Mouse (Mus musculus) adipocyte (in vitro differentiated cells): ENCODE results near the gene 4930432M17Rik.

Experiments used
- DNase-seq: peaks from one replicate; pipeline ENCODE4 v3.0.0-alpha.2; 2016; ENCODE audit warnings: low spot score

Gene 4930432M17Rik

DNA sequence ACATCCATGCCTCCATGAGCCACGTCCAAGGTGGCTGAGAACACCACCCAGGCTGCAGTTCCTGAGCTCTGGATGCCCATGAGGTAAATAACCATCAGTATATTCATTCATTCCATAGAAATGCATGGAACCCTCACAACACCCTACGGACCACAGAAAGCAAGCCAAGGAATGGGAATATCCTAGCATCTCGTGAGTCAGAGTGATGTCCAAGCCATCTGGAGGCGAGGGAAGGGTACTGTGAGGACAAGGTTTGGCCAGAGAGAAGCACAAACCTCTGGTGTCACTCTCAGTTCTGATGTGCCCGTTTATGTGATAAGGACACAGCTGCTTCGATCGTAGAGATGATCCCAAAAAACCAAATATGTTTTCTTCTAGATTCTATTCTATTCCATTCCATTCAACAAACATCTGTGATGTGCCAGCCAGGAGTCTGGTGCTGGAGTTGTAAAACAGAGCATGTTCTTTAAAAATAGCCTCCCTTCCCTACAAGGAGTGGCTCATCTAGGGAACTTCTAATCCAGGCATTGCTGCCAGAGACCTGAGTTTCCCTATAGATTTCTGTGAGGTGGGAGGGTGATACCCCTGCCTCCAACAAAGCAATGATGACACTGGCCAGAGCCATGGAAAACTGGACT lies 40.5 kb downstream of the 4930432M17Rik start:
- DNase-seq: no peak

DNA sequence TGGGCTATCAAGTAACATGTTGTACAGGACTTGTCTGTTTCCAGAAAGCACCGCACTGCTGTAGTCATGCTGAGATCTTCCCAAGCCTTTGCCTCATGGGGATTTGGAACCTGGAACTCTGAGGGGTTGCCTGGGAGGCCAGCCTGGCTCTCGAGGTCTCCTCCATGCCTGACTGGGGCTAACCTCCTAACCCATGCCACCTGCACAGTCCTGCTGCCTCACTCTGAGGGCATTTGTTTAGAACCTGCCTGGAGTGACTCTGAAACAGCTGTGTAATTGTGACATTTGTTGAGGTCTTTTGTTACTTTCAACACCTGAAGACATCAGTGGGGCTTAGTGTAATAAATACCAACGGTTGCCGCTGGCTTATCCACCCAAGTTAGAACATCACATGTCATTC lies 41.7 kb downstream of the 4930432M17Rik start:
- no peak for DNase-seq

DNA sequence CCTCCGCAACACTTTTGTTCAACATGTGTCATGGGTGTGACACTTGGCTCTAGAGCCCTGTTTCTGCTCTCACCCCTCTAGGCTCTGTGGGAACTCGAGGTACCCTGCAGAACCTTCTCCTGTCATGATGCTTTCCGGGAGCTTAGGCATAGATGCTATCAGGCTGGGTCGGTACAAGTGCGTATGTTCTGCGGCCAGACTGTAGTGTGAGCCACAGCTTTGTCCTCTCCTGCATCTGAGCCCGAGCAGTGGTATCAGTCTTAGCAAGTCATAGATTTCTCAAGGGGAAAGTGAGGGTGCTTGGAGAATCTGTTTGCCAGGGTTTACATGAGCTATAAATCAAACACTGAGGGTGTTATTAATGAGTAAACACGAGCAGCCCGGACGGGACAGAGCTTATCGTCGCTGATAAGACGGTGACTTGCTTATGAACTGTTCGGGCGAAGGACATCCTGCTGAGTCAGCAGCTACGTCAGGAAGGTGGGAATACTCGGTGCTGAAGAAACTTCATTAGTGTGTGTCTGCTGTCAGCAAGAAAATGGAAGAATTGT lies 42.7 kb downstream of the 4930432M17Rik start:
- DNase-seq: no peak

DNA sequence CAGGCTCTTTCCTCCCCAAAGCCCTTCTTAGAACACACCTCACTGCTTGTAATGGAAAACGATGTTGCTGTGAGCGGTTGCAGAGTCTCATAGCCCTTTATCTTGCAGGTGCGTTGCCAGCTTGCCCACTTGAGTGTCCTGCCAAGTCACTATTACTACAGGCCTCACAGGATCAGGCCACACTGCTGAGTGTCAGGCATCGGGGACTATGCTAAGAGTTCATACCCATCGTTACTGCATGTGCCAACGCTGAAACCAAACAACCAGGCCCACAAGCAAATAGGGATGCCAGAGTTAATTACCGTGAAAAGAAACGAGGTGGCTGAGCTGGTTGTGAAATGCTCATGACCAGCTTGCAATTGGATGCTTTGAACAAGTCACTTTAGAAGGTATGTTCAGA lies 43.3 kb downstream of the 4930432M17Rik start:
- no peak for DNase-seq

DNA sequence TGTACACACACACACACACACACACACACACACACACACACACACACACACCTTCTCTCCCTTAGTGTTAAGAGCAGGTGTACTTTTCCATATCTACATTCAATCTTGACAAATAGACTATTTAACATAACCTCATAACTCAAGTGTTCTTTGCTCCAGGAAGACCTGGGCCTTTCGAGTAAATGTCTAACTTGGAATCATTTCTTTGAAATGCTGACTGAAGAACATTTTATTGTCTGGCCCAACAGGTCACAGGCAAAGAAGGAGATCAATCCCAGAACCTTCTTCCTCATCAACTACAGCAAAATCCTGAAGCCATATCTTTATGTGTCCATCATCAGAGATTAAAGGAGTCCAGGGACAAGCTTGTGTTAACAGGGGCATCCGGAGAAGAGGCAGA lies 43.9 kb downstream of the 4930432M17Rik start:
- no peak for DNase-seq

DNA sequence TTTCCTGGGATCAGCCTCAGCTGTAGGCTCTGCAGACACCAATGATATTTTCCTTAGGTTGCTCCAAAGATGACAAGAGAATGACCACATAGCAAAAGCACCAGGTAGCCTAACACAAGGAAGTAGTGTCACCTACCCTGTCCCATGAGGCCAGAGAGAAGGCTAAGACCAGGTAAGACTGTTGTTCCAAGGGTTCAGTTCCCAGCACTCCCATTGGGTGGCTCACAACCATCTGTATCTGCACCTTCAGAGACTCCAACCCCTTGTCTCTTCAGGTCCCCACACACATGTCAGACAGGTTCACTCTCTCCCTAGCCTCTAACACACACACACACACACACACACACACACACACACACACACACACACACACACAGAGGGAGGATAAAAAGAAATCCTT lies 44.8 kb downstream of the 4930432M17Rik start:
- no peak for DNase-seq

DNA sequence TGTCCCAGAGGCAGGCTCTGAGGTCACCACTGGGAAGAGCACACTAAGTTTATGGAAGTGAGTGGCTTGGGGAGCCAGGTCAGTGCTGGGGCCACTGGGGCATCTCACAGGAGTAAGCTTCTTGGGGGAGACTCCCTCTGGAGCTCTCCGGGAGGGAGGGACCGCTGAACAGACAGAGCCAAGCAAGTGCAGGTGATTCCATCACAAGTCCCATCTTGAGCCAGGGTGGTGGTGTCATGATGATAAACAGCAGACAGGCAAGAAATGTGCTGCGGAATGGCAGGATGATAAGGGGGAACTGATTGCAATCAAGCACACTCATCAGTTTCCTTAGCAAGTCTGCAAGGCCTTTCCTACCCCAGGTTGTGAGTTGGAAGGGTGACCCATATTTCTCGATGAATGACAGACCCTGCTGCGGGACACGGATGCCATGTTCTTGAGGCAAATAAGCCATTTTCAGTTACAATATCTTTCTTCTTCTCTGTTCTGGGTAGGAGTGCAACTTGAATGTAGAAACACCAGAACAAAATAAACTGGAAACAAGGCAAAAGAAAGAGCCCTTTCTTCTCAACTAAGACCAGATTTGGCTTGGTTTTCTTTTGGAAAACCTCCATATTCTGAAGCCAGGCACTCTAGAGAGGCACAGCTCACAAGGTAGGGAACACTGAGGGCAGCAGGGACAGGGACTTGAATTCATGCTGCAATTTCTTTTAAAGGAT lies 45.3 kb downstream of the 4930432M17Rik start:
- DNase-seq: peak; percentile 95

DNA sequence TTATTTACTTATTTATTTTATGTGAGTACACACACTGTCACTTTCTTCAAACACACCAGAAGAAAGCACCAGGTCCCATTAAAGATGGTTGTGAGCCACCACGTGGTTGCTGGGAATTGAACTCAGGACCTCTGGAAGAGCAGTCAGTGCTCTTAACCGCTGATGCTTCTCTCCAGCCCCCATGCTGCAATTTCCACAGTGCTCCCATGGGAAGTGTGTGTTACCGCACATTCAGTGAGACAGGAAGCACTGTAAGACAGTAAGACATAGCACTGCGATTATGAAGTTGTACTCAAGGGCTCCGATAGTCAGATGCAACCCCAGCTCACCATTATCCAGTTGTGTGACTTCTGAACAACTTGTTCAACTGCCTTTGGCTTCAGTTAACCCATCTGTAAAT lies 45.9 kb downstream of the 4930432M17Rik start:
- DNase-seq: peak; percentile 60

DNA sequence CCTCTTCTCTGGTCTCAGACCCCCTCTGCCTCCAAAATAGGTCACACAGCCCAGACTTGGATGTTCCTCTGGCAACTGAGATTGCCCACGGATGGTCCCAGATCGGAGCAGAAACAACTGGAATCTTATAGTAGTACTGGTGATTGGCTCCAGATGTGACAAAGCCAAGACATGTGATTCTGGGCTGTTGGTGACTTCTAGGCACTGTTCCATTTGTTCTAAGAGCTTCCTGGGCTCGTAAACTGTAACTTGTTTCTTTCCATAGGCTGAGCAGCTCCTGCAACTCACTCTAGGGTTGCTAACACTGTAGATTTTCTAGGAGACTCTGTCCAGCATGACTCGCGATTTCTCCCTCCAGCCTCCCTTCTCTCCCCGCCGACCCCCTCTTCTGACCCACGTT lies 48.1 kb downstream of the 4930432M17Rik start:
- peak; percentile 80 for DNase-seq

DNA sequence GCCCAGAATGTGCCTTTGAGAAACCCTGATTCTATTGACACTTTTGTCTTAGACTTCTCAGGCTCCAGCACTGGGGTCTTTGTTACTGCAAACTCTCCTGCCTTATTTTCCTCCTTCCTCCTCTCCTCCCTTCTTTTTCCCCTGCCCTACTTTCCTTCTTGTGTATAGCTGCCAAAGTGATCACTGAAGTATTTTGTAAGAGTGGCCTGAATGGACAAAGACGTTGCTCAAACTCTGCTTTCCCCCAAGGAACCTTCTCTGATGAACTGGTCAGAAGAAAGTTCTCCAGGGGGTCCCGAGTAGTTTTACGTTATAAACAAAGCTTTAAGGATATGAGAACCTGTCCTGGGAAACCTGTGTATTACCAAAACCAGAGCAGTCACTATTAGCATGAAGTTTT lies 49.1 kb downstream of the 4930432M17Rik start:
- DNase-seq: peak; percentile 70

DNA sequence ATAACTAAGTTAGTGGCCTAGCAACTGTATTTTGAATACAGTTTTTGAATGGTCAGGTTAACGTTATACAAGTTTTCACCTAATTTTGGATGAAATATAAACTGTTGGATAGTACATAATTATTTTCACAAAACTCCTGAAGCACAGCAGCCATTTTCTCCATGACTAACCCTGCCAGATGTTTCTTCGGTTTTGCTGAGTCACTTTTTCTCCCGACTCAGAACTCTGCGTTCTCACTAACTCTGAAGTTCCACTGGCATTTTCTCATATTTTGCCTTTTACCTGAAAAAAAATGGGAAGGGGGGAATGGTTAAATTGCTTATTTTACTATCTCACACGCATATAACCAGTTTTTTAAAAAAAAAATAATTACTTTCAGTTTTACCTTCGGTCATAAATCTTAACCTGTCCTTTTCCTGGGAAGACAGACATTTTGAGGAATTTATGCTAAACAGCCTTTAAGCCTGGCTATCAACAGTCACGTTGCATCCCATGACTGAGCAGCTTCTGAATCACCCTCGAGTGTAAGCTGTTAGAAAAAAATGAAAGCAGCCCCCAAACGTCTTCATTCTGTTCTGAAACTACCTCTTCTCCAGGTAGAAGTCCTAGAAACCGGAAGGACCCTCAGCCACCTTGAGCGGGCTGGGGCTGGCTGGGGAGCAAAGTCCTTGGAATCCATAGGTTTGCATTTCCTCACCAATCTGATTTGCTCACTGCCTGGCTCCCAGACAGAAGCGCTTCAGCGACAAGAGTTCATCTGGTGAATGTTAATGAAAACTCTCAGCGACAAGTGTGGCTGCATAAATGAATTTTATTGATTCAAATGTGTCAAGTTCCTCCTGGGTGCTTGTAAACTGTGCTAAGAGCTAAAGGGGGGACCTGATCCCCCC lies 50.5 kb downstream of the 4930432M17Rik start:
- DNase-seq: peak; percentile 72

DNA sequence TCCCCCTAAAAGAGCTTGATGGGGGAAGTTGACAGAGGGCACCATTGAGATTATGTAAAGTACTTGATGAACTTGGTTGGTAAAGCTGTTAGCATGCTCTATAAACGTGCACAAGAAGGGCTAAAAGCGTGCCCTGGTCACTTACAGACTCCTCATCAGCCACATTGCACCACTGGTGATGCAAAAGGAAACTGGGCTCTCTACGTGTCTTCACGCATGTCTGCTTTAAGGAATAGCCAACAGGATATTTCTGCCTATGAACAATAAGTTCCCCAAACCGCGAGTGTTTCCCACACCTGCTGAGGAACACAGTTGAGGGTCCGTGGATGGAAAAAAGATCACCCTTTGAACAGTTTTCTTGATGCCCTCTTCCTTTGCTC lies 51.1 kb downstream of the 4930432M17Rik start:
- DNase-seq: no peak

DNA sequence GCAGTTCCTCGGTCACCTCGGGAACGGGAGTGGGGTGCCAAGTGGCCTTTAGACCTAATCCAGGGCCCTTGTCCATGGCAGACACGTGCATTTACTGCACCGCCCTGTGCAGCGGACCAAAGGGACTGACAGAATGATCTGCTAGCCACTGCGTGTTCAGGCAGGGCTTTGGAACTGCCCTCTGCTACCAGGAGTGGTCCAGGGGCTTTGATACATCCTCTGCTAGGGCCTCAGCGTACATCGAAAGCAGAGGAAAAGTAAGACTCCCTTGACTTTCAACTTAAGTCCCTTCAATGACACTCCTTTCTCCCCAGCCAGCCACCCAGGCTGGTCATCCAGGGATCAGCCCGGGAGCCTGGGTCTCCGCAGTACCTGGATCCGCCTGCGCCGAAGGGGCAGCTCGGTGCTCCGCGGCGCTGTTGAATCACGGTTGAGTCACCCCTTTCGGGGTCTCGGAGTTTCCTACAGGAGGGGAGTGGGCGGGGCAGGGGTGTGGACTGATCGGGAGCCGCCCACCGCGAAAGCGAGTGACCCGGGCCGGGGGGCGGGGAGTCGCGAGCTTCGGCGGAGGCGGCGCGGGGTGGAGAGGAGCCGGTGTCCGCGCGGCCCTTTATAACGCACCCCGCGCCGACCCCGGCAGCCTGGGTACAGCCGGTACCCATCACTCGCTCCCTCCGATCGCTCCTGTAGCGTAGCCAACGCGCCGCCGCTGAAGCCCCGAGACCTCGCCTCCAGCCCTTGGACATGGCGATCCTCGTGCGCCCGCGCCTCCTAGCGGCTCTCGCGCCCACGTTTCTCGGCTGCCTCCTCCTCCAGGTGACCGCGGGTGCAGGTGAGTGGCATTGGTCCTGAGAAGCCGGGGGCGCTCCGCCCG lies 52.6 kb downstream of the 4930432M17Rik start, which contains the start of gene F3:
Gene F3, plus strand, starts transcription at position 567 of the 874 bp plus-strand sequence.
- peak; percentile 82 for DNase-seq

DNA sequence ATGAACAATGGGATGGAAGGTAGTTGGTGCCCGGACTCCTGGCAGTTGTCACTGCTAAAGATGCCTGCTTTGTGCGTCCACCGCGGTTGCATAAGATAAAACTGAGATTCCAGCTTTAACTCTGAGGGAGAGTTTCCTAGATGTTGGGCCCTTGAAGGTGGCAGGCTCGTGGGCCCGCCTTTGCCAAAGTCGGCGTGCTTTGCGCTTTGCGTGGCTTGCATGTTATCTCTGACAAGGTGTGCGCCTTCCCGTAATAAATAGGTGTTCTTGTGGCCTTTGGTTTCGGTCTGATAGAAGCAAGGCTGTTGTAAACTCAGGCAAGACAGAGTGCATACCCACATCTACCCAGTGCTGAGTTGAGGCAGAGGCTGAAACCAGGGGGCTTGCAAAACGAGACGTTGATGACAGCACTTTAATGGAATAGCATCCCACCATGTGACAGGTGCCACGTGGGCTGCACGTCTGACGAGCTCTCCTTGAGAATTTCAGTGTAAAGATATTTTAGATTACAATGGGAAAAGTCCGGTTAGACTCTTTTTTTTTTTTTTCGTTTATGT lies 53.5 kb downstream of the 4930432M17Rik start:
- no peak for DNase-seq

DNA sequence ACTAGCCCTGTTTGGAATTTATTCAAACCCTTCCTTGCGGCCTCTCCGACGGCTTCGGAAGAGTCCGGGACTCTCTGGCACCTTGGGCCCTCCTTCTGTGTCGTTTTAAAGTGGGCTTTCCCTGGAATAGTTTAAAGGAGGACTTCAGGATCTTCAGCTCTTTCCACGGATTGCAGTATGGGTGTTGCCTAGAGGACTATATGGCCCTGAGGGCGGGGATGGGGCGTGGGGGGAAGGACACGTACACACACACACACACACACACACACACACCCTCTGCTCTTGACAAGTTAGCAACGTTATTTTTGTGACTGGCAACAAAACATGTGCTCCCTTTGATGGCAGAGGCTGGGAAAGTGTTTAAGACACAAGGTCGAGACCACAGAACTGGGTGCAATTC lies 54.0 kb downstream of the 4930432M17Rik start:
- DNase-seq: no peak

DNA sequence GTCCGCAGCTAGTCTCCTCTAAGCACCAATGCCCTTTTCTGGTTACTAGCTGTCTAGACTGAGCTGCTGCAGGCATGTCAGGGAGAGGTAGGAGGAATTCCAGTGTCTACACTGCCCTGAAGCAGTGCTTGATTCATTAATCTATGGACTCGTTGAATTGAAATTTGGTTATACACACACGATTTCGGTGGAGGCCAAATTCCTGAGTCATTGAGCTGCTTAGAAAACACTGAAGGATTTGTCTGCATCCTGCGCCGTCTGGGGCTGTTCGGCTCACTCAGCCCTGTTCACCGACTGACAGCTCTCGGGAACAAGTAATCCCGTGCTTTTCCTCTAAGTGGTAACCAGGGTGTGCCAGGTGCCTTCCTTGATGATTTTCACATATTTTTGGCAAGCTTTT lies 55.1 kb downstream of the 4930432M17Rik start:
- no peak for DNase-seq

DNA sequence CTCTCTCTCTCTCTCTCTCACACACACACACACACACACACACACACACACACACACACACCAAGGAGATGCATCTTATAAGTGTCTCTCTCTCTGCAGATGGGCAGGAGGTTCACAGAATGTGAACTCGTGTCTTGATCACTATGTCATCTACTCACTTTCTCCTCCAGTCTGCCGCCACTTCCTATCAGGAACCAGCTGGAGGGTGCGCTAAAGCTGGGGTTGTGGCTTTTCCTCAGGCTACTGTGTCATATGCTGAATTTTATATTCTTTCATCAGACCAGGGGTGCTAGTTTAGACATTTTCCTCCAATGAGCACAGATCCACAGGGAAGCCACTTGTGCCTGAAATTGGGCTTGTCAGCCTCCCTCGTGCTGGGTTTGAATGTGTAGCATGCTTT lies 59.1 kb downstream of the 4930432M17Rik start:
- DNase-seq: peak; percentile 4
